Mouse (Mus musculus) stomach, embryonic 14.5 days (tissue): ENCODE measurements around the gene Tnip1. TPM values are rescaled to one million over a fixed set of nuclear protein-coding genes. Genes with fewer than 3 reads are reported as not detected.

Experiments used
- ATAC-seq: fragments of 200-750 bp; cut with Nextera tagmentation; 2 replicates; pipeline ENCODE4 v1.8.0; 2017; ENCODE audit warnings: low read depth, moderate TSS enrichment; ENCODE audit not compliant: insufficient number of reproducible peaks, insufficient read depth, low FRiP score
- H3K27ac ChIP-seq: fragments of 300-500 bp; sonication (generic); 2 replicates; pipeline ENCODE4 v1.5.1; 2014; ENCODE audit warnings: mild to moderate bottlenecking, low read length, moderate library complexity, mixed read lengths
- H3K27me3 ChIP-seq: fragments of 300-500 bp; sonication (generic); 2 replicates; pipeline ENCODE4 v1.6.1; 2014; ENCODE audit warnings: low read length, control low read depth, mixed read lengths; ENCODE audit not compliant: control insufficient read depth, insufficient read depth
- H3K36me3 ChIP-seq: fragments of 300-500 bp; sonication (generic); 2 replicates; pipeline ENCODE4 v1.6.1; 2014; ENCODE audit warnings: mild to moderate bottlenecking, control low read depth, low read length, moderate library complexity, mixed read lengths; ENCODE audit not compliant: control insufficient read depth, insufficient read depth
- H3K4me1 ChIP-seq: fragments of 300-500 bp; sonication (generic); 2 replicates; pipeline ENCODE4 v1.6.1; 2014; ENCODE audit warnings: low read length, control low read depth, mixed read lengths; ENCODE audit not compliant: control insufficient read depth, insufficient read depth
- H3K4me2 ChIP-seq: fragments of 300-500 bp; sonication (generic); replicated peaks from 2 replicates; pipeline ENCODE4 v1.6.1; 2014; ENCODE audit warnings: low read depth, low read length, control low read depth
- H3K4me3 ChIP-seq: fragments of 300-500 bp; sonication (generic); 2 replicates; pipeline ENCODE4 v1.5.1; 2014; ENCODE audit warnings: low read depth, low read length, control low read depth
- H3K9ac ChIP-seq: fragments of 300-500 bp; sonication (generic); replicated peaks from 2 replicates; pipeline ENCODE4 v1.6.1; 2014; ENCODE audit warnings: low read depth, mild to moderate bottlenecking, control low read depth, low read length, moderate library complexity, mixed read lengths
- H3K9me3 ChIP-seq: fragments of 300-500 bp; sonication (generic); 2 replicates; pipeline ENCODE4 v1.6.1; 2016; ENCODE audit warnings: low read depth, low read length, control low read depth; ENCODE audit not compliant: control insufficient read depth
- WGBS: fragments of 180-500 bp; shearing (Covaris S2); extraction: QIAGEN DNeasy Blood & Tissue Kit; methylation state at CpG from one replicate; pipeline ENCODE4 v1.1.7; 2014; 5-methylcytosine and 5-hydroxymethylcytosine counted together
- polyA plus RNA-seq: library from polyadenylated mRNA; unstranded; fragments of >200 nt; fragmentation: Nextera tagmentation; extraction: Ambion mirVana; gene quantifications from 2 replicates; pipeline ENCODE4 v1.2.1, GENCODE M21; 2014

The Tnip1 gene
- polyA plus RNA-seq, 1 experiment from 2014 or later = 21.0 TPM

- H3K4me3 ChIP-seq = 0 out of 2 replicates have a peak overlapping the region, but pooled peaks have one; percentile 68
- H3K36me3 ChIP-seq = peaks cover 31% of the 10 kb centered on the region
- H3K27me3 ChIP-seq = no peaks in the 10 kb centered on the region
- WGBS = 80% methylated on average over 3 of the region's 3 CpGs
- H3K4me1 ChIP-seq = peaks cover 7% of the 10 kb centered on the region; the same call in 1 of the 2 replicates
- no peak overlapping the region for H3K27ac ChIP-seq
- no peaks in the 10 kb centered on the region for H3K9me3 ChIP-seq
- ATAC-seq = no peak
- H3K4me2 ChIP-seq = peak overlapping the region; percentile 52
- no peak overlapping the region for H3K9ac ChIP-seq
Measured at GRCm38 (mm10) chr11:54867903-54868434, 94.7 kb downstream of the Tnip1 start.

GRCm38 (mm10) chr11:54867049-54867385 lies 95.7 kb downstream of the Tnip1 start:
- peak overlapping the region; percentile 83 for H3K27ac ChIP-seq
- no peak for ATAC-seq
- peak overlapping the region; percentile 90 for H3K9ac ChIP-seq
- H3K4me2 ChIP-seq = peak overlapping the region; percentile 52
- no peaks in the 10 kb centered on the region for H3K27me3 ChIP-seq
- peak overlapping the region; percentile 68 for H3K4me3 ChIP-seq
- H3K36me3 ChIP-seq = peaks cover 25% of the 10 kb centered on the region
- 4% methylated on average over 5 of the region's 5 CpGs for WGBS
- no peaks in the 10 kb centered on the region for H3K9me3 ChIP-seq
- H3K4me1 ChIP-seq = peaks cover 7% of the 10 kb centered on the region; the same call in 1 of the 2 replicates

- Histone ChIP-seq H3K4me3 (peak within 1 kb of the TSS; percentile 68), H3K9ac (peak within 1 kb of the TSS; percentile 90), H3K27me3 (no peaks in the 10 kb centered on the region), H3K27ac (peak within 1 kb of the TSS; percentile 83), H3K4me2 (peak within 1 kb of the TSS; percentile 52), H3K36me3 (peaks cover 19% of the 10 kb centered on the region), H3K4me1 (peaks cover 7% of the 10 kb centered on the region; the same call in 1 of the 2 replicates), H3K9me3 (no peaks in the 10 kb centered on the region)
- peak; percentile 88 for ATAC-seq
- under 1% methylated on average over 106 of the region's 107 CpGs for WGBS
Measured at GRCm38 (mm10) chr11:54866119-54867048, 96.3 kb downstream of the Tnip1 start, which contains the start of gene Hint1. TSS of gene Hint1 (plus strand) at chr11:54866383.

GRCm38 (mm10) chr11:54865330-54866085 lies 97.2 kb downstream of the Tnip1 start:
- Histone ChIP-seq H3K4me1 (peaks cover 7% of the 10 kb centered on the region; the same call in 1 of the 2 replicates), H3K9ac (peak overlapping the region; percentile 90), H3K9me3 (no peaks in the 10 kb centered on the region), H3K4me2 (peak overlapping the region; percentile 31), H3K27ac (peak overlapping the region; percentile 45; the same call in 1 of the 2 replicates), H3K4me3 (peak overlapping the region; percentile 68), H3K27me3 (no peaks in the 10 kb centered on the region), H3K36me3 (peaks cover 11% of the 10 kb centered on the region)
- ATAC-seq = no peak
- 67% methylated on average over 6 of the region's 6 CpGs for WGBS

GRCm38 (mm10) chr11:54862621-54863520 lies 99.8 kb downstream of the Tnip1 start:
- 37% methylated on average over 10 of the region's 10 CpGs for WGBS
- Histone ChIP-seq H3K36me3 (no peaks in the 10 kb centered on the region), H3K4me1 (peaks cover under 1% of the 10 kb centered on the region; the same call in 1 of the 2 replicates), H3K27me3 (no peaks in the 10 kb centered on the region), H3K4me2 (no peak overlapping the region), H3K9ac (no peak overlapping the region), H3K9me3 (no peaks in the 10 kb centered on the region), H3K4me3 (no peak overlapping the region), H3K27ac (no peak overlapping the region)
- ATAC-seq = no peak

- Histone ChIP-seq H3K4me2 (no peak overlapping the region), H3K9me3 (no peaks in the 10 kb centered on the region), H3K4me3 (peak overlapping the region; percentile 57; the same call in 1 of the 2 replicates), H3K27ac (peak overlapping the region; percentile 87; the same call in 1 of the 2 replicates), H3K4me1 (no peaks in the 10 kb centered on the region), H3K9ac (no peak overlapping the region), H3K36me3 (no peaks in the 10 kb centered on the region), H3K27me3 (no peaks in the 10 kb centered on the region)
- no peak for ATAC-seq
- 89% methylated on average over 5 of the region's 5 CpGs for WGBS
Measured at GRCm38 (mm10) chr11:54861471-54862420, 101.0 kb downstream of the Tnip1 start.
